Mouse (Mus musculus) bone marrow, adult 2 months (tissue): ENCODE results near the gene Nle1. TPM values are rescaled to one million over a fixed set of nuclear protein-coding genes. Genes with fewer than 3 reads are reported as not detected.

Experiments
- H3K27ac ChIP-seq: fragments of 200-500 bp; 2 replicates; pipeline ENCODE4 v1.5.1; 2012; ENCODE audit warnings: low read depth, mild to moderate bottlenecking, control low read depth, inconsistent platforms, low read length; ENCODE audit not compliant: control insufficient read depth, poor library complexity, insufficient read depth
- H3K4me1 ChIP-seq: fragments of 200-500 bp; 2 replicates; pipeline ENCODE4 v1.6.1; 2011; ENCODE audit warnings: low read length; ENCODE audit not compliant: control insufficient read depth, insufficient read depth
- H3K4me3 ChIP-seq: fragments of 200-500 bp; replicated peaks from 2 replicates; pipeline ENCODE3; 2011; ENCODE audit warnings: mild to moderate bottlenecking, low read depth, low read length, control low read depth; ENCODE audit not compliant: control insufficient read depth
- CTCF ChIP-seq: fragments of 200-500 bp; IDR thresholded peaks from 2 replicates; pipeline ENCODE4 v1.5.1; 2011; ENCODE audit warnings: low read length, control low read depth; ENCODE audit not compliant: control insufficient read depth, insufficient read depth
- POLR2A ChIP-seq: fragments of 200-500 bp; IDR thresholded peaks from 2 replicates; pipeline ENCODE4 v1.6.1; 2011; ENCODE audit warnings: low read depth, mild to moderate bottlenecking, control low read depth, low read length, borderline replicate concordance; ENCODE audit not compliant: control insufficient read depth
- WGBS: fragments of 180-500 bp; shearing (Covaris S2); methylation state at CpG from one replicate; pipeline ENCODE4 v1.1.7; 2018; 5-methylcytosine and 5-hydroxymethylcytosine counted together
- polyA plus RNA-seq: library from polyadenylated mRNA; stranded (reverse); fragments of >200 nt; gene quantifications from 2 replicates; pipeline ENCODE4 v1.2.4, GENCODE M21; 2011; ENCODE audit warnings: low replicate concordance; ENCODE audit not compliant: missing spikeins, insufficient read depth, insufficient read length

Gene Nle1
- polyA plus RNA-seq, result 24.9 and 33.6 TPM in 2 replicates

GRCm38 (mm10) chr11:82907651-82908607 lies at the start of gene Nle1:
Nle1 (minus strand) TSS chr11:82908411.
- WGBS, result 1% methylated on average over 73 of the region's 73 CpGs
- Histone ChIP-seq H3K4me1 (no peaks in the 10 kb centered on the region; the same call in 1 of the 2 replicates), H3K4me3 (peak within 1 kb of the TSS; percentile 91), H3K27ac (no peak within 1 kb of the TSS)
- TF ChIP-seq CTCF, result peak; percentile 89
- TF ChIP-seq POLR2A, result peak; percentile 32; the same call in 1 of the 2 replicates

- TF ChIP-seq POLR2A, result no peak
- no peak for TF ChIP-seq CTCF
- H3K4me1 ChIP-seq, result no peaks in the 10 kb centered on the region
- WGBS, result 60% methylated on average over 10 of the region's 10 CpGs
- H3K27ac ChIP-seq, result no peak overlapping the region
- no peak overlapping the region for H3K4me3 ChIP-seq
Observed at GRCm38 (mm10) chr11:82956925-82957324, 48.7 kb upstream of the Nle1 start.

- H3K27ac ChIP-seq, result no peak overlapping the region
- WGBS, result 69% methylated on average over 6 of the region's 6 CpGs
- TF ChIP-seq POLR2A (no peak), CTCF (no peak)
- no peak overlapping the region for H3K4me3 ChIP-seq
- no peaks in the 10 kb centered on the region for H3K4me1 ChIP-seq
Observed at GRCm38 (mm10) chr11:82954631-82955030, 46.4 kb upstream of the Nle1 start.

- WGBS, result 14% methylated on average over 9 of the region's 9 CpGs
- peak overlapping the region; percentile 45 for H3K4me3 ChIP-seq
Observed at GRCm38 (mm10) chr11:82952612-82953542, 44.7 kb upstream of the Nle1 start.

GRCm38 (mm10) chr11:82951865-82952611 lies 43.8 kb upstream of the Nle1 start:
- under 1% methylated on average over 28 of the region's 28 CpGs for WGBS
- Histone ChIP-seq H3K4me1 (no peaks in the 10 kb centered on the region; the same call in 1 of the 2 replicates), H3K27ac (peak overlapping the region; percentile 71), H3K4me3 (peak overlapping the region; percentile 45)
- TF ChIP-seq CTCF (no peak), POLR2A (no peak)

More at GRCm38 (mm10) chr11:82952612-82953542, 44.7 kb upstream of the Nle1 start:
- H3K27ac ChIP-seq, result peak overlapping the region; percentile 71
- TF ChIP-seq POLR2A, result no peak
- TF ChIP-seq CTCF, result no peak
- H3K4me1 ChIP-seq, result no peaks in the 10 kb centered on the region

GRCm38 (mm10) chr11:82950736-82951481 lies 42.7 kb upstream of the Nle1 start, which contains the start of gene Slfn5:
Slfn5 (plus strand) TSS chr11:82951349.
- TF ChIP-seq POLR2A, result no peak
- no peak for TF ChIP-seq CTCF
- WGBS, result 45% methylated on average over 10 of the region's 10 CpGs
- peak within 1 kb of the TSS; percentile 71 for H3K27ac ChIP-seq

GRCm38 (mm10) chr11:82949036-82949435 lies 40.8 kb upstream of the Nle1 start:
- Histone ChIP-seq H3K4me1 (no peaks in the 10 kb centered on the region; the same call in 1 of the 2 replicates), H3K4me3 (no peak overlapping the region), H3K27ac (no peak overlapping the region)
- no peak for TF ChIP-seq CTCF
- TF ChIP-seq POLR2A, result no peak
- 69% methylated on average over 9 of the region's 9 CpGs for WGBS

More at GRCm38 (mm10) chr11:82950736-82951481, 42.7 kb upstream of the Nle1 start, which contains the start of gene Slfn5:
- Histone ChIP-seq H3K4me1 (no peaks in the 10 kb centered on the region; the same call in 1 of the 2 replicates), H3K4me3 (peak within 1 kb of the TSS; percentile 45)
